Mouse (Mus musculus): ENCODE measurements at regions not wholly inside any gene's neighbourhood (a gene's known extent, or its start where the extent isn't known, plus 50 kb on each side); places are given as distances from the start of the nearest gene placed in this dataset.
"Not testable (repeated sequence)": the region's sequence is repeated elsewhere in the genome, so short reads cannot be mapped to it uniquely, and the experiment has no call there.

DNA sequence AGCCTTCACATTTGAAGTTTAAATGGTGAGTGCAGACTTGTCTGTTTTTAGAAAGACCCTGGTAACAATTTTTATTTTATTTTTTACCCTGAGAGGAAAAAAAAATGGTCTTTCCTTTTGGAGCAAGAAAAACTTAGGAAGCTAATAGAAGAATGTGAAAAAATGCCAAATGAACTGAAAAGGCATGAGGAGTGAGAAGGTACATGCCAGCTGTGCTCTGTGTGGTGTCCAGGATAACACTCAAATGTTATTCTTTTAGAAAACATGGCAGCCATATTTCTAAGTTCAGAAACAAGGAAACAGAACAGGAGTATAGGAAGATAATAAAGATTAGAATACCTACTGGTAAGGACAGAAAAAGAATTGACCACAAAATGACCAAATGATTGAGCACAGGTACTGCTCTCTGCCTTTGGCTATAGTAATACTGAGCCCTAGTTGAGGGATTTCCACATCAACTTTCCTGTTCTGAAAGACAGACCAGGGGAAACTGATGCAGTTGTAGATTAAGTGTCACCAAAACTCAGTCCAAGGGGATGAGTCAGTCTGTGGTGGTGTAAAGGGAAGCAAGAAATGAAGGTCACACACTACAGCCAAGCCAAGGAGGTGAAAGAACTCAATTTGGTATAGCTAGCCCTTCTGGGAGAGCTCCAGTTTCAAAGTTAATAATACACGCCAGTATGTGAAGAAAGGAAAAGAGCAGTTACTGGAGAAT, 758.5 kb downstream of the Robo2 start:
- DNase-seq (ENCODE audit: low read depth, low spot score): no peak

DNA sequence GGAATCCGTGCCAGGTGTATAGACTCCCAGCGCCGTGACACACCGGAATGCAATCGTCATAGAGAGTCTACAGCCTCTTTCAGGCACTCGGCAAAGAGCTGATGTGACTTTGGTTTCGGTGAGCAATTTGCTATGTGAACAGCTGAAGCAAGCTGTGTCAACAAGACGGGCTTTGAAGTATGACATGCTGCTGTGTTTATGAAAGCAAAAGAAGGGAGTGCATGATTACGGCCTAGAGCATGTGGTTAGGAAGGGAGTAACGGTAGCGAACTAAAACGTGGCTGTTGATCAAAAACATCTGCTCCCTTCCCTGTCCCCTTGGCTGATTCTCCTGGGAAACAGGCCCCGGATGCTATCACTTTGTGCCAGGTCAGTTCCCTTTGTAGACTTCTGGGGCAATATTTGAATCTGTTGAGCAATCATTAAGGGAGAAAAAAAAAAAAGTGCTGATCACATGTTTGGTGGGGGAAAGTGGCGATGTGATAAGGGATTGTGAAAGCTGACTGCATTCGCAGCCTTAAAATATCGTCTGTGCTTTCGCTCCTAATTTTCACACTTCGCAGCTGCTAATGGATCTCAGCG, 764.3 kb downstream of the Robo2 start:
- DNase-seq (ENCODE audit: low read depth, low spot score): no peak

DNA sequence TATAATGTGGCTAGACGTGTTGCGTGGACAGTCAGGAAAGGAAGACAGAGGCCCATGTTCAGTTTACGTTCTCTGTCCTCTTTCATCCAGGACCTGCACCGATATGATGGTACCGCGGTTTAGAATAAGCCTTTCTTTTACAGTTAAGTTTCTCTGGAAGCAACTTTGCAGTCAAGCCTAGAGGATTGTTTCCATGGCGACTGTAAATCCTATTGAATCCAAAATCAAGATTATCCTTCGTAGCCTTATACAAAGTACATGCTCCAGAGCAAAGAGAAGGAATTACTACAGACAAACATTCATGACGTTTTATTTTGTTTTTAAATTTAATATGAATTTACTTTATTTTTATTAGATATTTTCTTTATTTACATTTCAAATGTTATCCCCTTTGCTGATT, 798.6 kb downstream of the Robo2 start:
- no peak for DNase-seq (ENCODE audit: low read depth, low spot score)

DNA sequence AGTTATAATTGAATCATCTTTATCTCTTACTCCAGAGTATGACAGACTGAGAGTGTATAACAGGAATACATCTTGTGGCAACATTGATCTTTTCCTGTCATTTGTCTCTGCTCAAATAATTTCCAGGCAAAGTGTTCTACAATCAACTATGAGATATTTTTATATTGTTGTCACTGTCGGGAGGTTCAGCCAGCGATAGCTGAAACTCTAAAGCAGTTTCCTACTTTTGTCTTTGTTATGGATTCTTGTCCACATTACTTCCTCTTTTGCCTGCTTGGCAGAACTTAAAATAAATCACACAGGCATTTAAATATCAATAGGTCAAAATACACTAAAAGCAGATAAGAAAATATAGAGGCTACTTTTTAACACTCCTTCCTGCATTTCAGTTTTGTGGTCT, 820.2 kb downstream of the Robo2 start:
- no peak for DNase-seq (ENCODE audit: low read depth, low spot score)

DNA sequence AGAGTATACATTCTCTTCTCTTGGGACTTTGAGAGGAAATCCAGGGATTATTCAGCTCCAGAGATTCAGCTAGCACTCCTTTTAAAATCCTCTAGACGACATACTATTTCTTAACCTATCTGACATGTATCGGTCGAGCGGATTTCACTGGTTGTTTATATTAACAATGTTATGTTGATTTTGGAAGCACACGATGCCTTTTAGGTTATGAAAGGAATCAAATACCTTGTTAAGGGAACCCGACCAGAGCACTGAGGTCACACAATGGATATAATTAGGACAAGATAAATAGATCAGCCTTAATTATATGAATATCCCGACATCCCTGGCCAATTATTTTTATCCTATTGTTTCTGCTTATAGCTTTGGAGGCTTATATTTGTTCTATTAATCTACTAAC, 850.4 kb downstream of the Robo2 start:
- no peak for DNase-seq (ENCODE audit: low read depth, low spot score)

DNA sequence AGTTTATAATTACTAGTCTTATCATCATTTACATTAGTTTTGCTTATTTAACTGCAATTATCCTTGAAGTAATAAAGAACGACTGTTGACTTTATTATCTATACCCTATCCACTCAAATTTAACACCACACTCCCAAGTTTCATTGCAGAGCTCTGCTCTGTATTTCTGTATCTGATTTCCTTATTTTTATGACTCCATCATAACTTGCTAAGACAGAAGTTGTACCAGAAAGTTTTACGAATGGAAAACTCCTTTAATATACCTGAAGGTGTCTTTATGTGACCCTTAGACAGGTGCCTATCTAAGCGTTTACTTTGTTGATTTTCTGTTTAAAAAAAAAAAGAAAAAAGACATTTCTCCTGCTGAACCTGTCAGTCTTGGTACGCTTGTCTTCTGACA, 854.7 kb downstream of the Robo2 start:
- no peak for DNase-seq (ENCODE audit: low read depth, low spot score)

DNA sequence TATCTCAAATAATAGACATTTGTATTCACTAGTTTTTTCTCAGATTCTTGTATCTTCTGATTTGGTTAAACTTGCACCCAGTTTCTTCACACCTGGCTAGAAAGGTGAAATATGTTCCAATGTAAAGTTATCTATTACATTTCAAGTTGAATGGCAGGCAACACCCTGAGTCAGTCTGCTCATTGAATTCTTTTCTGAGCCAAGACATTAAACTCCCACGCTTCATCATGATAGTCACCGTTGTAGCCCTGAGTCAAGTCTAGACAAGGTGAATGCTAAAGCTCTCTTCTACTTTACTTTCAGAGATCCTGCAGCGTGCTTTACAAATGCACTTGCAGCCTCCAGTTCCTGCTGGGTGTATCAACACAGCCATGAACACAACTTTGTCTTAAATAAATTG, 868.0 kb downstream of the Robo2 start:
- DNase-seq (ENCODE audit: low read depth, low spot score): no peak

DNA sequence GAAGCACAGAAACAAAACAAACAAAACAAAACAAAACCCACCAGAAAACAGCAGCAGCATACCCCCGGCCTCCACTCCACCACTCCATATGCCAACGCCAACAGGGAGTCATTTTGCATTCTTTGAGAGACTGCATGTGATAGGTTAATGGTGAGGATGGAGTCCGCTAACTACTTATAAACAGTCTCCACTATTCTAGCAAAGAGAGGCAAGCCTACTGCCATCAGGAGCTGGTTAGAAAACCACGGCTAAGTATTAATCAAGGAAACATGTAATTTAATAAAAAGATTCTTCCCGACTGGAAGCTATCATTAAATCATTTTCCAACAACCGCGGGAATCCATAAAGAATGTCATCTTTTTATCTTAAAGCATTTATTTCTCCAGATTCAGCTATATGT, 873.6 kb downstream of the Robo2 start:
- DNase-seq (ENCODE audit: low read depth, low spot score): no peak

DNA sequence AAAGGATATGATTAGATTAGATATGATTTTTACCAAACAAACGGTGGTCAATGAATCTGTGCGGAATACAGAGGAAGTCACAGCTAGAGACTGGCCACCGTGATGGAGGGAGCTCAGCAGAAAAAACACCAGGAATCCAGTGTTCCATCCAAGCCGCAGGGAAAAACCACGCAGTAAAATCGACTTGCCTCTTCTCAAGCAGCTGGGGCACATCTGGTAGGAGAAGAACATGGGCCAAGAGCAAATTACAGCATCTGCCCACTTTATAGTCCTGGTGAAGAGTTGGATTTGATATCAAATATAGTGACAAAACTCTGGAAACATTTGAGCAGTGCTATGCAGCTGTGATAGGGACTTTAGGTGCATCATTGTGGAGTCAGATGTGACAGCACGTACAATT, 874.1 kb downstream of the Robo2 start:
- no peak for DNase-seq (ENCODE audit: low read depth, low spot score)

DNA sequence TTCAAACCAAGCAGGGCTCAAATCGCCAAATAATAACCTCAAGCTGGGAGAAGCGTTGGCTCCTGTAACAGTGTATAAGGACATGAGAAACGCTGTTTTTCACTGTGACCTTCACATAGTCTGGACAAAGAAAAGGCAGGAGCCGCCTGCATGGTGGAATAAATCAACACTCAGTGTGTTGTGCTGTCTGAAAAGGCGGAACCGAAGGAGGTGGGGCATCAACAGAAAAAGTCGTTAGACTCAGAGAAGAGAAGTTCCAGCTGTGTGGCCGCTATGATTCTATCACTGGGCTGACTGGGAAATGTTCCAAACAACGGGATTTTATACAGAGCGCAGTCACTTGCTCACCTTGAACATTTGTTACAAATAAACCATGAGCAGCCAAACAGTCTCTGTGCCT, 881.4 kb downstream of the Robo2 start:
- DNase-seq (ENCODE audit: low read depth, low spot score): no peak

DNA sequence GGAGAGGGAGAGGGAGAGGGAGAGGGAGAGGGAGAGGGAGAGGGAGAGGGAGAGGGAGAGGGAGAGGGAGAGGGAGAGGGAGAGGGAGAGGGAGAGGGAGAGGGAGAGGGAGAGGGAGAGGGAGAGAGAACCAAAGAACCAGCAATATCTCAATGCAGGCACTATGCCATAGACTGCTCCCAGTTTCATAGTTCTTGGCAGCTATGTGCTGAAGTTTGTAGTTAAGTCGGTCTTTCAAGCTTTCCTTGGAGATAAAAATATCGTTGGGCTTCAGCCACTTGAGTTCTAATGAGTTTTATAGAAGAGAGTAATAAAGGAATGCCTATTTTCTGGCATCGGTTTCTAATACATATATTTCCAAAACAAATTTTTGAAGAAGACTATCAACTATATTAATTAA, 888.7 kb downstream of the Robo2 start:
- DNase-seq (ENCODE audit: low read depth, low spot score): not testable (repeated sequence)

DNA sequence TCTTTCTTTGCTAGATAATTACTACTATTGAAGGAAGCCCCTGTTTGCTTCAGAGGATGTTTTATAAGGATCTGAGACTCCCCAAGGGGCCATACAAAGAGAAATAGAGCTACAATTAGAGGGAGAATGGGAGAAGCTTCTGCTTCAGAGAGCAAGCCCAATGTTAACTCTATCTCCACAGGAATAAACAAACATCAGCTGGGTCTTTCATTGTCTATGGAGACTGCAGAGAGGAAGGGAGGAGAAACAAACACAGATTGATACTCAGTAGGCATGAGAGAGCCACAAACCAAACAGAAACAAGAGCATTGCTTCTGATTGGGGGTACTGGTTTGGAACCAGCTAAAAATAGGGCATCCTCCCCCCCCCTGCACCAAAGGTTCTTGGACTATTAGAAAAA, 906.9 kb downstream of the Robo2 start:
- no peak for DNase-seq (ENCODE audit: low read depth, low spot score)

DNA sequence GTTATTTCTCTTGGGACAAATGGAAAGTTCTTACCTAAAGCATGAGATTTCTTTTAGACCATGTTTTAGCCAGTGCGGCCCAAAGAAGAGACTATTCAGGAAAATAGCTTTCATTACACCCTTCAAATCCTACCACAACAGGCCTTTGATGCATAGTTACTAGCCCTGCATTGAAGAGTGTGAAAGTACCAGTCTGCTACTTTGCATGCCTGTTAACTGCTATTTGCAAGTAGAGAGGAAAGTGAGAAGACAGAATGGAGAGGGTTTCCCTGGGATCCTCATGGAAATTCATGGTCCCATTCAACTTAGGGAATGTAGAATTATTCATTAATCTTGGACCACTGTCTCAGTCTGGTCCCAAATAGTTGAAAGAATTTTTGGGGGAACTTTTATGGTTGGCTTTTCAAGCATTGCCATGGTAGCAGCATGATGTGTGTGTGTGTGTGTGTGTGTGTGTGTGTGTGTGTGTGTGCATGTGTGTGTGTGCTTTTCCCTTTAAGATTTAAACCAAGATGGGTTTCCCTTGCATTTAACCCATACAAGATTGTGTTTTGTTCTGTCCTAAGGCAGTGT, 912.9 kb downstream of the Robo2 start:
- no peak for DNase-seq (ENCODE audit: low read depth, low spot score)

DNA sequence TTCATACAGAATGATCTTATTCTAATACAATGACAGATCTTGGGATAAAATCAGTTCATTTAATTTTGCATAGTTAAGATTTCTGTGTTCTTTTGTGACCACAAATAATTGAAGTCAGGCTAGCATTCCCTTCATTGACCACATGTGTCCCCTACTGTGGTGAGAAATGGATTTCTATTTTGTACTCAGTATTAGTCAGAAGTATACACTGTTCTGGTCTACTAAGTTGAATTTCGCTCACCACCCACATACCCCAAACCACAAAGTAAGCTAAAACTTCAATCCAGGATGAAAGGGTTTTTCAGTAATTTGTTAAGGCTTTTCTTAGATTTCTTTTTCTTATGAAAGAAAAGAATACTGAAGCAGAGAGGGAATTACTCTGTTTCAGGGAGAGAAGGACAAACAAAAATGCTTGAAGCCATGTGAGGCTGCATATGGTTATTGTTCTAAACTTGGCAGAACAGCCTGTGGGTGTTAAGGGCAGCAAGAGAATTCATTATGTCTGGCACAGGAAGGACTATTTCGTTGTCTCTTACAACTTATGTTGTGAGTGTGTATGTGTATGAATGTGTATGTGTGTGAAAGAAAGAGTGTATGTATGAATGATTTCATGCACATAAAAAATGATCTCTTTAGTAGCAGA, 928.3 kb downstream of the Robo2 start:
- DNase-seq (ENCODE audit: low read depth, low spot score): no peak

DNA sequence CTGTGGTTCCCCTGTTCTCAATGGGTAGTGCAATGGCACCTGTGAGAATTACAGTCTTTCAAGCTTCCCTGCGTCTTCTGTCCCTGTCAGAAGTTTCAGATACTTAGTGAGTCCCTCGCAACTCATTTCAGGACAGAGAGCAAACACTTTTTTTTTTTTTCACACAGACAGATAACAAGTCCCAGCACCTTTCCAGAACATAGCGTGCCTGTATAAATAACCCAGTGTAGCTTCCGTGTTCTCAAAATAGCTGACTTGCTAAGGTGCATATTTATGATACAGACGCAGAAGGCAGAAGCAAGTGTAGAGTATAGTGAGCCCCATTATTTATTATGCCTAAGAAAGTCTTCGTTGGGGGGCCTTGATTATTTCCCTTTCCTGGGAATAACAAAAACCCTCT, 929.4 kb downstream of the Robo2 start:
- no peak for DNase-seq (ENCODE audit: low read depth, low spot score)

DNA sequence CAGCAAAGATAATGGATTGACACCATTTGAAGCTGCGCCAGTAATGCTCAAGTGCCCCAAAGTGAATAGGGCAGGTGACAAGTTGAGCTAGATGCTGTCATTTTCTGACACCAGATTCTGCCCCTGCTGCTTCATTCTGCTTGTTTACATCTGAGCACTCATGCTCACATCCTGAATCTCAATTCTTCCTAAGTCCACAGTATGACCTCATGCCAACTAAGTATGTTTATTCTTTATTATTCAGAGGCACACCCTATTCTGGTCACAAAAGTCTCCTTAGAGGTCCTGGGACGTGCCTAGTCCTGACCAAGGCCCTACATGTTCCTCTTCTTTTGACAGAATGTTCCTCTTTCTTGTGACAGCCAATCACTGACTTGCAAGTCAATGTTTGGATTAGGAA, 938.1 kb downstream of the Robo2 start:
- no peak for DNase-seq (ENCODE audit: low read depth, low spot score)

DNA sequence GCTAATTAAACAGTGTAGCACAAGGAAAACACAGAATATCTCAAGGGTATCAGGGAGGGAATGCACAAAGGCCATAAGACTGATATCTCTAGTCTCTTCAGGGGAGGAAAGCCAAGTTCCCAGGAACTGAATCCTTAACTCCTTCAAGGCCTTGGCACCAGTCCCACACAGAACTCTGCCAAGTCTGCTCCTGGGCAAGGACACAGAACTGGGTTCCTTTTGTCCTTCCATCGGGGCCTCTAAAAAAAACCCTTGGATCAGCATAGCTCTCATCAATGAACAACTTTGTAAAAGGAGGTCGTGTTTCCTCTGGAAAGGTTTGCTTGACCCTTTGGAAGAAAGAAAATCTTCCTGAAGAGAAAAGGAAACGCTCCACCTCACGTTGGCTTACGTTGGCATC, 940.1 kb downstream of the Robo2 start:
- DNase-seq (ENCODE audit: low read depth, low spot score): no peak

DNA sequence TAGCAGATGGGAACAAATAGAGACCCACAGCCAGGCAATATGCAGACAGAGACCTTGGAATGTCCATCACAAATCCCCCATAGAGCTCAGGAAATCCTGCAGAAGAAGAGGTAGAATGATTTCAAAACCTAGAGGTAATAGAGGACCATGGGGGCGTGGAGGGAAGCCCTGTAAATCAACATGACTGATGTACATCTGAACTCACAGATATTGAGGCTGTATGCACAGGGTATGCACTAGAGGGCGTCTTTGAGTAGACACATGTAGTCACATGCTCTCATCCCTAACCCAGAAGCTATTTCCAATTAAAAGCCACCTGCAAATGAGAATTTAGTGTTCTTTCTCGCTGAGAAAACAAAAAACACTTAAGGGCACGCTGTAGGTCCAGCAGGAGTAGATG, 941.1 kb downstream of the Robo2 start:
- no peak for DNase-seq (ENCODE audit: low read depth, low spot score)

DNA sequence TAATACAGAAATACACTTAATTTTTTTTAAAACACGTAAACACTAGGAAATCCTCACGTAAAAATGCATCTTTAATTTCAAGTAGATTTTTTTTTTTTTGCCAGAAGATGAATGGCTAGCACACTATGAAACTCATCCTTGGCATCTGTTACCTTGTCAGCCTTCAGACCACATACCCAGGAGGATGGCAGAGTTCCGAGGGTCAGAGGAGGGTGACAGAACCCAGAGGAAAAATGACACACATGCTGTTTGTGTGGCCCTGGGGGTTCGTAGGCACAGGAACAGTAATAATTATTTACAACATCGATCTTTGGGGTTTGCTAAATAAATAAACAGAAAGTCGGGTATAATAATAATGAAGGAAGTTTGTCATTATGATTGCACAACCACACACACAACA, 945.3 kb downstream of the Robo2 start:
- DNase-seq (ENCODE audit: low read depth, low spot score): no peak

DNA sequence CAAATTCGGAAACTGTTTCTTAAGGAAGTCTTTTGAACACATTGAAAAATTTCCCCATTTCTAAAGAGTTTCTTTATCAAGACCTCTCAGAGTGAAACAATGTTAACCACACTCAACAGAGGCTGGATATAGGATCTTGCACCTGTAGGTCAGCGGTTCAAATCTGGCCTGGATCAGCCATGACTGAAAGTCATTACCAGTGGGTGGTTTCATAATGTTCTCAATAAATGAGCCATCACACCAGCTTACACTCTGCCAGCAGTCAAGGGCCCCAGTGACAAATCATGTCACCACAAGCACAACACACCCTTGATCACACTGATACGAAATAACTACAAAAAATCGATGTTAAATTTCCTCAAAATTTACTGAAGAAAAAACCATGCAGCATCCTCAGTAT, 949.1 kb downstream of the Robo2 start:
- no peak for DNase-seq (ENCODE audit: low read depth, low spot score)

DNA sequence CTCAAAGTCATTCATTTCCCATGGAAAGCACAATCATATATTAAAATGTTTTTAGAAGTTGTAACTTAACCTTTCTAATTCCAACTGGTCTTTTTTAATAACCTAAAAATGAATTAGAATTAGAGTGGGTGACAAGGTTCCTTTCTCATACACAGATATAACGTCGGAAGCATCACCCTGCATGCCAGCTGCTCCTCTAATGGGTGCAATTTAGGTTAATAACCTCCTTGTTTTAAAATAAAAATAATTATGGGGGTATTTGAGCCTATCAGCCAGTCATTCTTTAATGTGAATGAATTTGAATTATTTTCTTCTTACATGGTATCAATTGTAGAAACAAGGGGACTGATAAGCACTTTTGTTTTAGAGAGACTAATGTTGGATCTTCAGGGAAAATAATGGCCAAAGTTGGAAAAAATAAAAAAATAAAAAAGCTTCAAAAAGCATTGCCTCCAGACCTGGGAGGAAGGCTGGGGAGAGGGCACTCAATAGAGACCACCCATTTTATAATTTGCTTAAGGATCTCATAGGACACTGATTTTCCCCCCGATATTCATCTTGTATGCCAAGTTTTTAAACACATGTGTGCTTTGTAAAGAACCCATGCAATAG, 960.9 kb downstream of the Robo2 start:
- no peak for DNase-seq (ENCODE audit: low read depth, low spot score)

DNA sequence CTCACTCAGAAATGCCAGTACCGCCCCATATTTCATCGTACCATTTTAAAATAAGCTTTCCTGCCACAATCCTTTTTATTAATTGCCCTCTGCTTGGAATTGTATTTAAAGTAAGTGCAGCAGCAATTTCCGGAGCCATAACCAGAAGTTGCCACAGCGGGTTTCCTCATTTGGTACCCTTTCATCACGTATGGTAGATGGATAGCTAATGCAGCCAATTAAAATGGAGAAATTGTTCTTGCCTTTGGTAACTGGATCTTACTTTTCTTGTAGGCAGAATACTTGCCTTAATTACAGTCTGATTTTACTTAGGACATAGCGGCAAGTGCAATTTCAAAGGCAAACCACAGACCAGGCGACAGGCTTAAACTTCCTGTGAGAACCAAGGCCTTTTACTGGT, 961.8 kb downstream of the Robo2 start:
- DNase-seq (ENCODE audit: low read depth, low spot score): no peak

DNA sequence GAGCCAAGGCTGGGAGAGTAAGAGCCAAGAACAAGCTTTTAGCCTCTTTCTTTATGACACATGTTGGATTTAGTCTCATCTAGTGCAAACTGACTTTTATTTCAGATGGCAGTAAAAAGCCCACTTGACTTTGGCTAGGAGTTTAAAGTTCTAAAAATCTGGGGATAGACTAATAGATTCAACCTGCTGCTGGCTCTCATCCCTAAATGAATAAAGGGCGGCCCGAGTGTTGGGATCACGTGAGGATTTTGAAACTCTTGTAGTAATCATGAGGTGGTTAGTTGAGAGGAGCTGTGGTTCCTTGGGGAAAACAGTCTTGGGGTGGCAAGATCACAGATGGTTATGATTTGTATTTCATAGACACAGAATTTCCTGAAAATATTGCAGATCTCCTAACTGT, 975.9 kb downstream of the Robo2 start:
- no peak for DNase-seq (ENCODE audit: low read depth, low spot score)

All from A20 (cell line).